Mouse (Mus musculus) midbrain, postnatal 0 days (tissue): ENCODE data around the gene Mlip. TPM values are rescaled to one million over a fixed set of nuclear protein-coding genes. Genes with fewer than 3 reads are reported as not detected.

Experiments used
- ATAC-seq: fragments of 200-750 bp; cut with Nextera tagmentation; 2 replicates; pipeline ENCODE4 v1.8.0; 2017; ENCODE audit warnings: moderate number of reproducible peaks, mild to moderate bottlenecking, moderate TSS enrichment, moderate library complexity; ENCODE audit not compliant: low FRiP score
- DNase-seq: peaks from one replicate; pipeline ENCODE4 v3.0.0-alpha.2; 2015; ENCODE audit warnings: low spot score
- H3K27ac ChIP-seq: fragments of 300-500 bp; sonication (generic); 2 replicates; pipeline ENCODE4 v1.5.1; 2014; ENCODE audit warnings: low read depth, mild to moderate bottlenecking, low read length, mixed read lengths
- H3K27me3 ChIP-seq: fragments of 300-500 bp; sonication (generic); 2 replicates; pipeline ENCODE4 v1.6.1; 2014; ENCODE audit warnings: low read length, control low read depth, mixed read lengths; ENCODE audit not compliant: insufficient read depth
- H3K36me3 ChIP-seq: fragments of 300-500 bp; sonication (generic); 2 replicates; pipeline ENCODE4 v1.6.1; 2014; ENCODE audit warnings: low read length, control low read depth, mixed read lengths; ENCODE audit not compliant: insufficient read depth
- H3K4me1 ChIP-seq: fragments of 300-500 bp; sonication (generic); 2 replicates; pipeline ENCODE4 v1.6.1; 2014; ENCODE audit warnings: mild to moderate bottlenecking, control low read depth, antibody characterized with exemption, low read length, mixed read lengths; ENCODE audit not compliant: insufficient read depth
- H3K4me2 ChIP-seq: fragments of 300-500 bp; sonication (generic); 2 replicates; pipeline ENCODE4 v1.6.1; 2014; ENCODE audit warnings: low read depth, mild to moderate bottlenecking, low read length, mixed read lengths; ENCODE audit not compliant: poor library complexity, severe bottlenecking
- H3K4me3 ChIP-seq: fragments of 300-500 bp; sonication (generic); 2 replicates; pipeline ENCODE4 v1.5.1; 2014; ENCODE audit warnings: low read depth, mild to moderate bottlenecking, low read length, moderate library complexity
- H3K9ac ChIP-seq: fragments of 300-500 bp; sonication (generic); replicated peaks from 2 replicates; pipeline ENCODE4 v1.6.1; 2014; ENCODE audit warnings: mild to moderate bottlenecking, low read length, moderate library complexity, mixed read lengths; ENCODE audit not compliant: poor library complexity, severe bottlenecking
- H3K9me3 ChIP-seq: fragments of 300-500 bp; sonication (generic); 2 replicates; pipeline ENCODE4 v1.6.1; 2016; ENCODE audit warnings: low read length, control low read depth
- CTCF ChIP-seq: IDR thresholded peaks from 2 replicates; pipeline ENCODE4 v1.5.1; 2016; ENCODE audit warnings: antibody characterized with exemption, mild to moderate bottlenecking
- WGBS: fragments of 180-500 bp; shearing (Covaris S2); extraction: QIAGEN DNeasy Blood & Tissue Kit; methylation state at CpG from one replicate; pipeline ENCODE4 v1.1.7; 2014; 5-methylcytosine and 5-hydroxymethylcytosine counted together
- polyA plus RNA-seq: library from polyadenylated mRNA; unstranded; fragments of >200 nt; fragmentation: Nextera tagmentation; extraction: Ambion mirVana; gene quantifications from 2 replicates; pipeline ENCODE4 v1.2.1, GENCODE M21; 2015
- total RNA-seq: library from RNA; depleted of rRNA; stranded (reverse); fragments of >200 nt; gene quantifications from 2 replicates; pipeline ENCODE4 v1.2.3, GENCODE M21; 2014

The Mlip gene
- total and polyA plus RNA-seq, 2 experiments from 2014 or later, result 0.60 to 1.8 TPM

DNA sequence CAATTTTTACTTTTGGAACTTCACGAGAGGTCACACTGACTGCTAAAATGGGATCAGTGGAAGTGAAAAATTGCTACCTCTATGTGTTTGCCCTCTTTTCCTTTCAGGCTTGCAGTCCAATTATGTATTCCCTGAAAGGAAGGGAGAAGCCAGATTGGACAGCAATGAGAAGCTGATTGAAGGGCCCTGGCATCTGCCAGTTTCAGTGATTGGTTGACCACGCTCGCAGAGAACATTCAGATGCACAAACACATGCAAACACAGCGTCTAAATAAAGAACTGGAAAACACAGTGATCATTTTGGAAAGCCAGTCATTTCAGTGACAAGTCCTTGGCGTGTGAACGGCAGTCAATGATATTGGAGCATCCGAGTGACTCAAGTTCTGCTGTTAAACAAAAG lies 100.6 kb downstream of the Mlip start:
- ATAC-seq, result no peak
- H3K27ac ChIP-seq, result no peak overlapping the region
- no peak for DNase-seq
- no peaks in the 10 kb centered on the region for H3K36me3 ChIP-seq
- no peak for TF ChIP-seq CTCF
- no peaks in the 10 kb centered on the region for H3K4me1 ChIP-seq
- 78% methylated on average over 7 of the region's 7 CpGs for WGBS
- no peak overlapping the region for H3K9ac ChIP-seq
- no peak overlapping the region for H3K4me2 ChIP-seq
- no peaks in the 10 kb centered on the region for H3K27me3 ChIP-seq
- no peak overlapping the region for H3K4me3 ChIP-seq
- no peaks in the 10 kb centered on the region for H3K9me3 ChIP-seq

DNA sequence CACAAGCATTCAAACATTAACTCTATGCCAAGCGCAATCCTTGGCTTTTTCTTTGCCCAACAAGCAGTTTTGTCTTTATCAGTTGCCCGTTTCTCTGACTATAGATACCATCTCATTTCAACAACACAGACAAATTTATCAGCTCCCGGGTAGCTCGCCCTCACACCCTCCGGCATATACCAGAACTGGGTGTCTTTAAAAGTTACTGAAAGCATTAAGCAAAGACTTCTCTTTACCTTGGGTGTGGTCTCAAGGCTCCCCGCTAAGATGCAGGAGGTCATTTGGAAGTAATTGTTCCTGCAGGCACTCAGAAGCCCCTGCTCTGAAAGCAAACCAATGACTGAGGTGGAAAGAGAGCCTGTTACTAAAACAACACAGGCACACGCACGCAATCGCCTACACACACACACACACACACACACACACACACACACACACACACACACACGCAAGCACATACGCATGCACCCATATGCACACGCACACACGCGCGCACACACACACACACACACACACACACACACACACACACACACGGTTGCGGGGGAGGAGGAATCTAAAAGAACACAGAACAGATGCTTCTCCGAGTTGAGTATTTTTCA lies 101.2 kb downstream of the Mlip start:
- Histone ChIP-seq H3K4me2 (no peak overlapping the region), H3K27ac (no peak overlapping the region), H3K4me1 (no peaks in the 10 kb centered on the region), H3K9me3 (no peaks in the 10 kb centered on the region), H3K36me3 (no peaks in the 10 kb centered on the region), H3K9ac (no peak overlapping the region), H3K27me3 (no peaks in the 10 kb centered on the region), H3K4me3 (no peak overlapping the region)
- no peak for TF ChIP-seq CTCF
- 90% methylated on average over 18 of the region's 18 CpGs for WGBS
- ATAC-seq, result no peak
- no peak for DNase-seq

DNA sequence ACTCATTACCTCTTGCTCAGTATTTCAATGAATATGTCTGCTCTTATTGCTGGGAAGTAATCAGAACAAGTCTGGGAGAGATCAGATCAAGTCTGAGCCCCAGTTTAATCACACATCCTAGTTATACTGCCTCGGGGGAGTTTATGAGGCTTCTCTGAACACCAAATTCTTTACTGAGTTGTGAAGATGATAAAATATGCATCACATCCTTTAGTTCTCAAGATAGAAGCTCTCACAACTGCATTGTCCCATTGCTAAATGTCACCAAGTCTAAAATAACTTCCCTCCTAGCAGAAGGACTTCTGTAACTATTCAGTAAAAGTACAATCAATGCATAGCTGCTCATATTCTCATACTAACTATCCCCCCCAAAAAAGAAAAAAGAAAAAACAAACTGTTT lies 154.5 kb downstream of the Mlip start:
- Histone ChIP-seq H3K4me1 (no peaks in the 10 kb centered on the region), H3K27me3 (no peaks in the 10 kb centered on the region), H3K4me3 (no peak overlapping the region), H3K9ac (no peak overlapping the region), H3K9me3 (no peaks in the 10 kb centered on the region), H3K36me3 (no peaks in the 10 kb centered on the region), H3K4me2 (no peak overlapping the region), H3K27ac (no peak overlapping the region)
- WGBS, result 76% methylated on average over 1 of the region's 1 CpGs
- DNase-seq (no peak), ATAC-seq (no peak)
- TF ChIP-seq CTCF, result no peak

- H3K27ac ChIP-seq, result no peak overlapping the region
- WGBS, result 77% methylated on average over 3 of the region's 3 CpGs
- ATAC-seq, result no peak
- no peak overlapping the region for H3K9ac ChIP-seq
- no peak overlapping the region for H3K4me2 ChIP-seq
- H3K4me3 ChIP-seq, result no peak overlapping the region
- no peaks in the 10 kb centered on the region for H3K27me3 ChIP-seq
- peak; percentile 10 for DNase-seq
- no peak for TF ChIP-seq CTCF
- H3K9me3 ChIP-seq, result no peaks in the 10 kb centered on the region
- H3K4me1 ChIP-seq, result peaks cover 5% of the 10 kb centered on the region; the same call in 1 of the 2 replicates
- no peaks in the 10 kb centered on the region for H3K36me3 ChIP-seq
These were observed 173.3 kb downstream of the Mlip start for GRCm38 (mm10) chr9:77179486-77179885.

DNA sequence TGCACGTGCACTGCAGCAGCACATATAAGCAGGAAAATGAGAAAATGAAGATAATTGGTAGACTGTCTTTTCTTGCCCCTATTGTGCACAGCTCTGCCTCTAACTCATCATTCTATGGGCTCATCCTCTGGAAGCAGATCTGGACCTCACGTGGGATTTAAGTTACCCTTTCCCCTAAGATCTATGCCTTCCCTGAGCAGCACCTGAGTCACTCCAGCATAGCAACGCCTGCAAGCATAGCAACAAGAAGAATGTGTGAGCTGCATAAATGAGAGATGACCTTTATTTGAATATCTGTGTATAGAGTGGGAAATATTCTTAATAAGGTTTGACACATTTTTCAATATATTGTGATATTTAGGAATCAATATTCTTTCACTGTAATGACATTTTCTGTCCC lies 176.9 kb downstream of the Mlip start:
- Histone ChIP-seq H3K4me3 (no peak overlapping the region), H3K27me3 (no peaks in the 10 kb centered on the region), H3K9me3 (no peaks in the 10 kb centered on the region), H3K27ac (peak overlapping the region; percentile 12; the same call in 1 of the 2 replicates), H3K9ac (no peak overlapping the region), H3K36me3 (no peaks in the 10 kb centered on the region), H3K4me1 (peaks cover 5% of the 10 kb centered on the region; the same call in 1 of the 2 replicates), H3K4me2 (no peak overlapping the region)
- TF ChIP-seq CTCF, result no peak
- 0 out of 2 replicates have a peak, but pooled peaks have one; percentile 65 for ATAC-seq
- peak; percentile 15 for DNase-seq
- 59% methylated on average over 3 of the region's 3 CpGs for WGBS

DNA sequence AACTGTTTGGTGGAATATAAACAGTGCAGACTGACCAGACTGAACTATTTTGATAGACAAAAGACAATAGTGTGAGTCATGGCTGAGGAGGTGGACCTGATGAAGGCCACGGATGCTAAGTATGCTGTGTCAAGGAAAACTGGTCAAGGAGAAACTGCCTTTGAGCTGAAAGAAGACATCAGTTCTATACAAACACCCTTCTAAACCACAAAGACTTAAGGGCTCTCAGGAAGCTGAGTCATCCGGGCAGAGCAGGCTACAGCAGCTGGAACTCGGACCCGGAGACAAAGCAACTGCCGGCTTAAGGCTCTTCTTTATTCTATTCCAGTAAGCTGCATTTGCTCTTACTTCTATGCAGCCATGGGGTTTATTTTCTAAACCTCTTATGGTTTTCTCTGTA lies 180.7 kb downstream of the Mlip start:
- no peaks in the 10 kb centered on the region for H3K36me3 ChIP-seq
- no peak overlapping the region for H3K4me3 ChIP-seq
- H3K9ac ChIP-seq, result no peak overlapping the region
- DNase-seq (no peak), ATAC-seq (no peak)
- no peak overlapping the region for H3K4me2 ChIP-seq
- TF ChIP-seq CTCF, result no peak
- H3K27me3 ChIP-seq, result no peaks in the 10 kb centered on the region
- H3K4me1 ChIP-seq, result peaks cover 5% of the 10 kb centered on the region; the same call in 1 of the 2 replicates
- WGBS, result 18% methylated on average over 5 of the region's 5 CpGs
- H3K9me3 ChIP-seq, result no peaks in the 10 kb centered on the region
- H3K27ac ChIP-seq, result no peak overlapping the region
